Mouse (Mus musculus) kidney, adult 8-10 months (tissue): ENCODE data around the gene Omt2b.
"Not testable (repeated sequence)": the region's sequence is repeated elsewhere in the genome, so short reads cannot be mapped to it uniquely, and the experiment has no call there.

Source experiments
- DNase-seq, 2 experiments: peaks; one replicate each; pipeline ENCODE4 v3.0.0; 2022

Gene Omt2b

GRCm38 (mm10) chr9:78327289-78327688 lies at the start of gene Omt2b:
Gene Omt2b, plus strand, starts transcription at chr9:78327589.
- not testable (repeated sequence) for DNase-seq

DNA sequence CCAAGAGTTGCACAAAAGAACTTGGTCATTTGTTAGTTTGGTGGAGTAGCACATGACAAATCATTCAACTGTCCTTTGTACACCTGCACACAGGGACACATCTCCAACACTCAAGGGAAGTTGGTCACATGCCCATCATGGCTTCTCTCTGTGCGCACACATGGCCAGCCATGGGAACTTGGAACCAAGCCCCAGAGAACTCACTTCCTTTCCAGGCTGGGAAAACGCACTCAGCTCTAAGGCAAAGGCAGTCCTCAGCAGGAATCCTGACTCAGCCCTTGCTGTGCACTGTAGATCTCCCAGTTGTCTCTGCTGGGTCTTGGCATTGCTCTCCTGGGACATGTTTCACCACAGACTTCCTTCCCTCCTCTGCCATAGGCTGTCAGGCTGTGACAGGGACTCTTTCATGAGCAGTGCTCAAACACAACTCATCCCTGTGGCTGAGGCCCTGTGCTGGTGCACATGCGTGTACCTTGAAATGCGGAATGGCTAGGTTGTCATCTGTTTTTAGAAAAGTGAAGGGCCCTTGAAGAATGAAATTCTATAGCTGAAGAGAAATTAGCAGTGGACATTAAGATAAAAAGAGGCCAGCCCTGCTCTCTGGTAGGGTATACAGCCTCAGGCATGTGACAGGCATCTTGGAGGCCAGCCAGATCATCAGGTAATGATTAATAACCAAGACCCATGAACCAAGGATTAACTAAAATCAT lies 45.2 kb upstream of the Omt2b start:
- DNase-seq, result peak; percentile 77 to 80

- not testable (repeated sequence) for DNase-seq
Observed at GRCm38 (mm10) chr9:78289063-78289462, 38.3 kb upstream of the Omt2b start.

DNA sequence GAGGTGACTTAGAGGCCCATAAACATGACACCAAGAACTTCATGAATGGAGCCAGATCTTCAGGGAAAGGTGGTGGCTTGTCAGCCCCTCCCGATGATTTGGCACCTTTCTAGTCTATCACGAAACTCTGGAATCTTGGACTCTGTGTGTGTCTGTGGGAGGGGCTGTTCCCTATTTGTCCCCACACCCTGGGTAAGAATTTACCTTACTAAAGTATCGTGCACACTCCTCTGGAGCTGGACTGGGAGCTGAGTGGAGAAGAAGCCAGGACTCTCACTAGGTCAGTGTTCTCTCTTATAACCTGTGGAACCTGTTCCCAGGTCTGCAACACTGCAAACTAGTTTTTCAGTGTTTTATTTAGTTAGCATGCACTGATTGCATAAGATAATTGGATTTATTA lies 37.7 kb upstream of the Omt2b start, which contains the start of gene Gm10639:
TSS of gene Gm10639 (plus strand) at position 201 of the 400 bp plus-strand sequence.
- not testable (repeated sequence) for DNase-seq

GRCm38 (mm10) chr9:78292462-78292861 lies 34.9 kb upstream of the Omt2b start:
- DNase-seq, result not testable (repeated sequence)

DNA sequence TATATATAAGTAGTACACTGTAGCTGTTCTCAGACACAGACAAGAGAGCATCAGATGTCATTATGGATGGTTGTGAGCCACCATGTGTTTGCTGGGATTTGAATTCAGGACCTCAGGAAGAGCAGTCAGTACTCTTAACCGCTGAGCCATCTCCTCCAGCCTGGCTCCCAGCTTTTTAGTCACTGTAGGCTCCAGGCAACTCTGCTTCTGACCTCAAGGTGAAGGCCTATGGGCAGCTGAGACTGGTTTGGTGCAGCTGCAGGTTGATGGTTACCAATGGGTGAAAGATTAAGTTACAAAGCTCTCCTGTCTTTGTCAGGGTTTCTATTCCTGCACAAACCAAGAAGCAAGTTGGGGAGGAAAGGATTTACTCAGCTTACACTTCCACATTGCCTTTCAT lies 33.7 kb upstream of the Omt2b start:
- DNase-seq, result peak; percentile 11 to 30

DNA sequence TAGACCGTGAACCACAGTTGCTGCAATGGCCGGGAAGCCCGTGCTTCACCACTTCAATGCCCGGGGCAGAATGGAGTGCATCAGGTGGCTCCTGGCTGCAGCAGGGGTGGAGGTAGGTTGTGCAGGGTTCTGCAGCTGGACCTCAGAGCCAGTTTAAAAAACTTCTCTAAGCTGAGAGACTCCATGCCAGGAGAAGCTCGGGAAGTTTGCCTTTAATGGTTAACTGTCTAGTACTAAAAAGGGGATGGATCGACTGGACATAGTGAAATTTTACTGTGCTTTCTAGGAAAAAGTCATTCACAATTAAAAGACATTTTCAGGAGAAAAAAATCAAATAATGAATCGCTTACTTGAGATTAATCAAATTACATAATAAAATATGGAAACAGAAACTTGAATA lies 32.6 kb upstream of the Omt2b start:
- peak; percentile 21 to 38 for DNase-seq

- DNase-seq, result peak; percentile 32 to 61
Observed at GRCm38 (mm10) chr9:78296089-78296488, 31.3 kb upstream of the Omt2b start.

DNA sequence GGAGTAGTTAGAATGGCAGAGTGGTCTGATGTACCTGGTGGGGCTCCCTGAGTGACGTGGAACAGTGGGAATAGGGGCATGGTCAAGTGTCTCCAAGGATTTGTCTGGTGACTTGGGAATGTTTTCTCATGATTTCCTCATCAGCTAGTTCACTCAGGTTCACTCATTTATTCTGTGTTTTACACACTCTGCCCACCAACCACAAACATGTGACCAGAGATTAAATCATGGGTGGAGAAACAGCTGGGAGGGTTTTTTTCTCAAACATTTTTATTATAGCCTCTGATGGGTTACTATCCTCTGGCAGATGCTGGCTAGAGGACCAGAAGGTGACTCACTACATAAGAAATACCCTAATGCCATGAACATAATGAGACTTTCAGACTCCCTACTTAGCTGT lies 29.2 kb upstream of the Omt2b start:
- no peak for DNase-seq

DNA sequence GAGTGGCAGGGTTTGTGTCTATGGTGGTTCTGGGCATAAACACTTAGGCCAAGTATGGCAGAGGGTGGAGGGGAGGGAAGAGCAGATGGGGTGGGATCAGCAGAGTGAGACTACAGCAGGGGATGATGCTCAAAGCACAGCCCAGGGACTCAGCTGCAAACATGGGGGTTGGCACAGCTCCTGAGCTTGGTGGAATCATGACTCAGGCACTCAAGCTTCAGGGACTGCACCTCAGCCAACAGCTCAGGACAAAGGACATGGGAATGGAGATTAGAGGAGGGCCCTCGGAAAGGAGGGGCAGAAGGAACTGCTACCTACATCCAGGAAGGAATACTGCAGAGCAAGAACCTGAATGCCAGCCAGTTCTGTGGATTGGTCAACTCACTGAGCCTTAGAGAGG lies 28.2 kb upstream of the Omt2b start:
- DNase-seq, result not testable (repeated sequence)

DNA sequence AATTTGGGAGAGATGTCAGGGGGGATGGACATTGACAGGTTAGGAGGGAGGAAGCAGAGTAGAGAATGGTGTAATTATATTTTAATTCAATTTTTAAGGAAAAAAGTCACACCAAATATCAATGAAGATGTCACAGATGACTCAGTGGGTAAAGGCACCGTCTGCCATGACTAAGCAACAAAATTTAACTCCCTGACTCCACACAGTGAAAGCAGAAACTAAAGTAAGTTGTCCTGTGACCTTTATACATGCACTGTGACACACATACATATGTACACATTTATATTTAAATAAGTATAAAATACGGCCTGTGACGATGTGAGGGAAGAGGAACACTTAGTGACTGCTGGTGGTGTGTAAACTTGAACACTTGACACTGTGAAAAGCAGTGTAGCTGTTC lies 19.3 kb upstream of the Omt2b start:
- not testable (repeated sequence) for DNase-seq

- DNase-seq, result no peak
Observed at GRCm38 (mm10) chr9:78314696-78315095, 12.7 kb upstream of the Omt2b start, which contains the start of gene Omt2a. Gene Omt2a, minus strand, starts transcription at chr9:78314796.

- DNase-seq, result no peak
Observed at GRCm38 (mm10) chr9:78319499-78319898, 7.9 kb upstream of the Omt2b start.

DNA sequence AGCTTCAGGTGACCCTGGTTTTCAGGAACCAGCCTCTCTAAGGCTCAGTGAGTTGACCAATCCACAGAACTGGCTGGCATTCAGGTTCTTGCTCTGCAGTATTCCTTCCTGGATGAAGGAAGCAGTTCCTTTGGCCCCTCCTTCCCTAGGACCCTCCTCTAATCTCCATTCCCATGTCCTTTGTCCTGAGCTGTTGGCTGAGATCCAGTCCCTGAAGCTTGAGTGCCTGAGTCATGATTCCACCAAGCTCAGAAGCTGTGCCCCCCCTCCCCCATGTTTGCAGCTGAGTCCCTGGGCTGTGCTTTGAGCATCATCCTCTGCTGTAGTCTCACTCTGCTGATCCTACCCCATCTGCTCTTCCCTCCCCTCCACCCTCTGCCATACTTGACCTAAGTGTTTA lies 9.7 kb downstream of the Omt2b start:
- DNase-seq, result not testable (repeated sequence)

DNA sequence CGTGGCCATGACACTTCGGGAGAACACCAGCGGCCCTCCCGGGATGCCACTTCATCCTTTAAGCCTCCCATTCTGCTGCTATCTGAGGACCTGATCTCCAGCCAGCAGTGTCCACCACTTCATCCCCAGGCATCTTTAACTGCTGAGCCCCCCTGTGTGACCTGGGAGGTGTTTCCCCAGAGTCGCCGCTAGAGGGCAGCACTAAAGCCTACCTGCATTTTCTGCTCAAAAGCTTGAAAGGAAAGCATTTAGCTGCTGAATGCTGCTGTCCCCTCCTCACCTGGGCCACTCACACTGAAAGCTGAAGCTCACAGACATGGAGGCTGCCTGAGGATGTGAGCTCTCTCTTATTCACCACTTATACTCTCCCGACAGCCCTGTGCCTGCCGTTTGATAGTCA lies 12.9 kb downstream of the Omt2b start:
- DNase-seq, result peak in 1 of 2 experiments; percentile 19

GRCm38 (mm10) chr9:78342494-78342893 lies 15.1 kb downstream of the Omt2b start:
- peak in 1 of 2 experiments; percentile 4 for DNase-seq

GRCm38 (mm10) chr9:78343055-78343454 lies 15.7 kb downstream of the Omt2b start:
- peak; percentile 17 to 36 for DNase-seq

- DNase-seq, result not testable (repeated sequence)
Observed at GRCm38 (mm10) chr9:78345235-78345634, 17.8 kb downstream of the Omt2b start.

DNA sequence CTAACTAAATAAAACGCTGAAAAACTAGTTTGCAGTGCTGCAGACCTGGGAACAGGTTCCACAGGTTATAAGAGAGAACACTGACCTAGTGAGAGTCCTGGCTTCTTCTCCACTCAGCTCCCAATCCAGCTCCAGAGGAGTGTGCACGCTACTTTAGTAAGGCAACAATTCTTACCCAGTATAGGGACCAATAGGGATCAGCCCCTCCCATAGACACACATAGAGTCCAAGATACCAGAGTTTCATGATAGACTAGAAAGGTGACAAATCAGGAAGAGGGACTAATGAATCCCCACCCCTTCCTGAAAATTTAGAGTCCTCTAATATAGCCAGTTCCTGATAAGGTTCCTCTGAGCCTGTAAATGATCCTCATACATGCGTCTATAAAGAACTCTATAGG lies 19.6 kb downstream of the Omt2b start:
- DNase-seq, result peak; percentile 11 to 78

- DNase-seq, result peak; percentile 90 to 95
Observed at GRCm38 (mm10) chr9:78348206-78349004, 21.0 kb downstream of the Omt2b start.

GRCm38 (mm10) chr9:78349141-78349540 lies 21.8 kb downstream of the Omt2b start:
- peak; percentile 49 to 53 for DNase-seq

DNA sequence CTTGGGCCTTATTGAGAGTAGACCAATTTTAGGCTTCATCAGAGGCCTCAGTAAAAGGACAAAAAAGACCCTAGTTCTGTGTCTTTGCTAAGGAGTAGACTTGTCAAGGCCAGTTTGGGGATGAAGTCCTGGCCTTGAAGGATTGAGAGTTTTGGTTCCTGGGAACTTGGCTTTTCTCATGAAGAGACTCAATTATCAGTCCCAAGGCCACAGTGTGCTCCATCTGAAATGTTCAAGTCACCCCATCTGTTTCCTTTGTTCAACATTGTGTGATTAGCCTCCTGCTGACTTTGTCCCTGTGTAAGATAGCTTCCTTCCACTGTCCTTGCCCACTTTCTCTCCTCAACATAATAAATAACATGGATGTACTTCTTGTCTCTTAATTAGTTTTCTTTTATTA lies 22.6 kb downstream of the Omt2b start:
- not testable (repeated sequence) for DNase-seq

GRCm38 (mm10) chr9:78351504-78352220 lies 24.3 kb downstream of the Omt2b start:
- DNase-seq, result no peak
